Mouse (Mus musculus) heart, postnatal 0 days (tissue): ENCODE data around the gene Slc2a9. TPM values are rescaled to one million over a fixed set of nuclear protein-coding genes. Genes with fewer than 3 reads are reported as not detected.

ENCODE experiments used
- ATAC-seq: fragments of 200-750 bp; cut with Nextera tagmentation; 2 replicates; pipeline ENCODE4 v1.8.0; 2017; ENCODE audit warnings: low read depth, moderate number of reproducible peaks, moderate library complexity; ENCODE audit not compliant: insufficient read depth
- DNase-seq: peaks from one replicate; pipeline ENCODE4 v3.0.0-alpha.2; 2016; ENCODE audit warnings: low spot score
- H3K27ac ChIP-seq: fragments of 300-500 bp; sonication (generic); 2 replicates; pipeline ENCODE4 v1.5.1; 2014; ENCODE audit warnings: low read depth, mild to moderate bottlenecking
- H3K27me3 ChIP-seq: fragments of 300-500 bp; sonication (generic); 2 replicates; pipeline ENCODE4 v1.6.1; 2014; ENCODE audit warnings: low read length, mixed read lengths; ENCODE audit not compliant: control insufficient read depth, insufficient read depth
- H3K36me3 ChIP-seq: fragments of 300-500 bp; sonication (generic); replicated peaks from 2 replicates; pipeline ENCODE4 v1.6.1; 2014; ENCODE audit warnings: low read length, mixed read lengths; ENCODE audit not compliant: control insufficient read depth, insufficient read depth
- H3K4me1 ChIP-seq: fragments of 300-500 bp; sonication (generic); 2 replicates; pipeline ENCODE4 v1.6.1; 2014; ENCODE audit warnings: antibody characterized with exemption; ENCODE audit not compliant: control insufficient read depth, insufficient read depth
- H3K4me2 ChIP-seq: fragments of 300-500 bp; sonication (generic); 2 replicates; pipeline ENCODE4 v1.6.1; 2014; ENCODE audit warnings: low read depth, mild to moderate bottlenecking, low read length, moderate library complexity
- H3K4me3 ChIP-seq: fragments of 300-500 bp; sonication (generic); 2 replicates; pipeline ENCODE4 v1.5.1; 2014; ENCODE audit warnings: low read depth, low read length
- H3K9ac ChIP-seq: fragments of 300-500 bp; sonication (generic); replicated peaks from 2 replicates; pipeline ENCODE4 v1.6.1; 2014; ENCODE audit warnings: low read depth, low read length, mixed read lengths
- H3K9me3 ChIP-seq: fragments of 300-500 bp; sonication (generic); replicated peaks from 2 replicates; pipeline ENCODE4 v1.6.1; 2016; ENCODE audit warnings: low read length; ENCODE audit not compliant: control insufficient read depth
- CTCF ChIP-seq: IDR thresholded peaks from 2 replicates; pipeline ENCODE4 v1.5.1; 2016; ENCODE audit warnings: antibody characterized with exemption, control low read depth, low read depth
- EP300 ChIP-seq: IDR thresholded peaks from 2 replicates; pipeline ENCODE4 v1.6.1; 2016; ENCODE audit warnings: antibody characterized with exemption, low read depth
- WGBS: fragments of 180-500 bp; shearing (Covaris S2); extraction: QIAGEN DNeasy Blood & Tissue Kit; methylation state at CpG from one replicate; pipeline ENCODE4 v1.1.7; 2014; 5-methylcytosine and 5-hydroxymethylcytosine counted together
- polyA plus RNA-seq: library from polyadenylated mRNA; unstranded; fragments of >200 nt; fragmentation: Nextera tagmentation; extraction: Ambion mirVana; gene quantifications from 2 replicates; pipeline ENCODE4 v1.2.1, GENCODE M21; 2015
- total RNA-seq: library from RNA; depleted of rRNA; stranded (reverse); fragments of >200 nt; gene quantifications from 2 replicates; pipeline ENCODE4 v1.2.3, GENCODE M21; 2014; ENCODE audit warnings: low replicate concordance

The Slc2a9 gene
- total and polyA plus RNA-seq, 2 experiments from 2014 or later: 0.23 to 0.61 TPM

GRCm38 (mm10) chr5:38309795-38310194 is 193.1 kb downstream of the Slc2a9 start:
- DNase-seq (no peak), ATAC-seq (no peak)
- Histone ChIP-seq H3K27me3 (peaks cover 13% of the 10 kb centered on the region), H3K27ac (no peak overlapping the region), H3K36me3 (no peaks in the 10 kb centered on the region), H3K9ac (no peak overlapping the region), H3K4me2 (no peak overlapping the region), H3K4me3 (no peak overlapping the region), H3K4me1 (no peaks in the 10 kb centered on the region), H3K9me3 (no peaks in the 10 kb centered on the region)
- no peak for TF ChIP-seq CTCF
- no peak for TF ChIP-seq EP300
- WGBS: 45% methylated on average over 3 of the region's 3 CpGs

- Histone ChIP-seq H3K9ac (no peak overlapping the region), H3K36me3 (no peaks in the 10 kb centered on the region), H3K27ac (no peak overlapping the region), H3K4me1 (no peaks in the 10 kb centered on the region), H3K9me3 (no peaks in the 10 kb centered on the region), H3K4me3 (no peak overlapping the region), H3K27me3 (peaks cover 13% of the 10 kb centered on the region), H3K4me2 (no peak overlapping the region)
- TF ChIP-seq EP300 (no peak), CTCF (peak; percentile 47)
- 49% methylated on average over 5 of the region's 5 CpGs for WGBS
- ATAC-seq: peak; percentile 67; the same call in 1 of the 2 replicates
- no peak for DNase-seq
These were observed 194.1 kb downstream of the Slc2a9 start for GRCm38 (mm10) chr5:38308873-38309272.

- WGBS: 9% methylated on average over 26 of the region's 26 CpGs
- Histone ChIP-seq H3K4me1 (no peaks in the 10 kb centered on the region), H3K4me3 (peak overlapping the region; percentile 36), H3K36me3 (no peaks in the 10 kb centered on the region), H3K9ac (no peak overlapping the region), H3K27me3 (peaks cover 13% of the 10 kb centered on the region), H3K9me3 (no peaks in the 10 kb centered on the region), H3K27ac (no peak overlapping the region), H3K4me2 (peak overlapping the region; percentile 58)
- ATAC-seq (peak; percentile 86), DNase-seq (peak; percentile 76)
- TF ChIP-seq EP300: no peak
- peak; percentile 96 for TF ChIP-seq CTCF
These were observed 195.5 kb downstream of the Slc2a9 start for GRCm38 (mm10) chr5:38307255-38308101.

- 72% methylated on average over 2 of the region's 2 CpGs for WGBS
- Histone ChIP-seq H3K4me2 (no peak overlapping the region), H3K4me1 (no peaks in the 10 kb centered on the region), H3K27ac (no peak overlapping the region), H3K4me3 (no peak overlapping the region), H3K36me3 (no peaks in the 10 kb centered on the region), H3K27me3 (peaks cover 13% of the 10 kb centered on the region), H3K9me3 (no peaks in the 10 kb centered on the region), H3K9ac (no peak overlapping the region)
- TF ChIP-seq CTCF (no peak), EP300 (no peak)
- ATAC-seq: no peak
- DNase-seq: no peak
These were observed 197.7 kb downstream of the Slc2a9 start for GRCm38 (mm10) chr5:38305241-38305640.

GRCm38 (mm10) chr5:38302651-38303050 is 200.3 kb downstream of the Slc2a9 start:
- no peaks in the 10 kb centered on the region for H3K9me3 ChIP-seq
- H3K4me2 ChIP-seq: no peak overlapping the region
- TF ChIP-seq EP300 (no peak), CTCF (no peak)
- no peak overlapping the region for H3K9ac ChIP-seq
- H3K27ac ChIP-seq: no peak overlapping the region
- H3K4me3 ChIP-seq: no peak overlapping the region
- H3K27me3 ChIP-seq: no peaks in the 10 kb centered on the region
- ATAC-seq (no peak), DNase-seq (no peak)
- H3K4me1 ChIP-seq: no peaks in the 10 kb centered on the region
- 48% methylated on average over 12 of the region's 12 CpGs for WGBS
- no peaks in the 10 kb centered on the region for H3K36me3 ChIP-seq
